Mouse (Mus musculus) lung, adult 2 months (tissue): ENCODE measurements around the gene Csnk1e.

Experiments
- CTCF ChIP-seq: fragments of 200-500 bp; IDR thresholded peaks from 2 replicates; pipeline ENCODE4 v1.5.1; 2011; ENCODE audit warnings: mild to moderate bottlenecking, low read length, control low read depth; ENCODE audit not compliant: insufficient read depth
- POLR2A ChIP-seq: fragments of 200-500 bp; IDR thresholded peaks from 2 replicates; pipeline ENCODE4 v1.6.1; 2011; ENCODE audit warnings: low read depth, mild to moderate bottlenecking, control low read depth, low read length, borderline replicate concordance; ENCODE audit errors: extremely low read depth

GRCm38 (mm10) chr15:79442961-79443518 lies 12.3 kb downstream of the Csnk1e start:
- no peak for TF ChIP-seq CTCF
- no peak for TF ChIP-seq POLR2A
